In genomic region chr14:105615766-105616165, GRCm38 (mm10) we compare ENCODE assay signal across 24 mouse cellular contexts.
A peak's percentile ranks its signal among the peaks of the same experiment; 100 is the strongest.
DNase-seq lines count a peak whose midpoint lies in the region; ATAC-seq and TF ChIP-seq lines count a peak whose summit lies in the region.
"Had no signal": no experiment of that assay in that cellular context is flagged by ENCODE, and none has a peak within 500 bp of the region (broad histone marks: within the 10 kb centered on the region; RNA-seq: fewer than 3 reads in every experiment).

No protein-coding gene starts in this region.

- peak; percentile 17 to 21 for DNase-seq in heart, adult 18-20 months
- DNase-seq in heart, adult 8-10 months (ENCODE audit: low spot score) = no peak
- peak; percentile 21 for DNase-seq in MEL (ENCODE audit: low read depth, low spot score)
- peak; percentile 88 for DNase-seq in large intestine, adult 2 months (ENCODE audit: low read depth, low spot score)
- DNase-seq in cerebellum, postnatal 25 days = no peak
- DNase-seq in kidney, adult 9 months = no peak
- DNase-seq: adrenal gland, adult 8-10 months; cerebellum, adult 9-11 months; gastrocnemius, postnatal 10 days; kidney, adult 2 months; kidney, postnatal 4 days; right cerebral cortex, postnatal 14 days; thymus, adult 18-20 months had no signal

- no peak for TF ChIP-seq EP300 in MEL (IDR thresholded peaks at IDR 0.05; ENCODE audit: low read depth in 1 of 2, low read length in 2 of 2)

- H3K4me2 ChIP-seq in kidney, embryonic 15.5 days = no peak overlapping the region
- H3K4me2 ChIP-seq: heart, embryonic 15.5 days; hindbrain, embryonic 14.5 days; limb, embryonic 12.5 days; liver, embryonic 15.5 days; midbrain, embryonic 13.5 days had no signal

- no peak overlapping the region for H3K27ac ChIP-seq in MEL (ENCODE audit: control insufficient read depth, low read depth, low read length)
- no peak overlapping the region for H3K27ac ChIP-seq in kidney, embryonic 15.5 days
- H3K27ac ChIP-seq: hindbrain, embryonic 14.5 days; left cerebral cortex, adult 2 months; limb, embryonic 12.5 days; liver, embryonic 15.5 days; macrophage; midbrain, embryonic 13.5 days had no signal

- TF ChIP-seq RAD21 in MEL (IDR thresholded peaks at IDR 0.05; ENCODE audit: low read depth, low read length) = no peak

- no peak for TF ChIP-seq POLR2A in MEL (IDR thresholded peaks at IDR 0.05; ENCODE audit: control insufficient read depth in 1 of 2, insufficient read depth in 1 of 2, low read depth in 1 of 2, low read length in 2 of 2, poor library complexity in 1 of 2)

- WGBS in large intestine, adult 2 months = 24% methylated on average over 3 of the region's 3 CpGs
- 80% methylated on average over 3 of the region's 3 CpGs for WGBS in kidney, embryonic 15.5 days

- no peaks in the 10 kb centered on the region for H3K9me3 ChIP-seq in MEL (replicated peaks; ENCODE audit: insufficient read depth, low read length)
- H3K9me3 ChIP-seq in kidney, embryonic 15.5 days (replicated peaks) = no peaks in the 10 kb centered on the region
- H3K9me3 ChIP-seq: heart, embryonic 15.5 days; limb, embryonic 12.5 days; liver, embryonic 15.5 days; midbrain, embryonic 13.5 days had no signal

- ATAC-seq in granulocyte monocyte progenitor cell, adult 5-6 weeks (replicated peaks; ENCODE audit: poor library complexity, severe bottlenecking) = peak; percentile 38
- ATAC-seq in kidney, embryonic 15.5 days (replicated peaks; ENCODE audit: low FRiP score) = no peak
- ATAC-seq: forebrain, embryonic 16.5 days; midbrain, embryonic 13.5 days had no signal

- H3K36me3 ChIP-seq in MEL (ENCODE audit: control insufficient read depth in 1 of 2, insufficient read depth in 2 of 2, low read length in 2 of 2) = peaks cover 0 to 6% of the 10 kb centered on the region in 2 experiments; a peak in 2 of 4 replicates
- no peaks in the 10 kb centered on the region for H3K36me3 ChIP-seq in kidney, embryonic 15.5 days
- H3K36me3 ChIP-seq: heart, embryonic 15.5 days; limb, embryonic 12.5 days; liver, embryonic 15.5 days; midbrain, embryonic 13.5 days had no signal

- H3K79me2 ChIP-seq in MEL (ENCODE audit: control insufficient read depth, insufficient read depth, low read length, poor library complexity) = no peaks in the 10 kb centered on the region

- H3K4me3 ChIP-seq in MEL (ENCODE audit: control insufficient read depth in 1 of 2, insufficient read depth in 1 of 2, low read depth in 2 of 2, low read length in 2 of 2) = no peak overlapping the region
- no peak overlapping the region for H3K4me3 ChIP-seq in kidney, embryonic 15.5 days (replicated peaks)
- H3K4me3 ChIP-seq: heart, embryonic 15.5 days; left cerebral cortex, adult 2 months; limb, embryonic 12.5 days; liver, embryonic 15.5 days; midbrain, embryonic 13.5 days had no signal

- H3K27me3 ChIP-seq in MEL (ENCODE audit: control insufficient read depth in 1 of 2, insufficient read depth in 2 of 2, low read length in 2 of 2) = no peaks in the 10 kb centered on the region
- no peaks in the 10 kb centered on the region for H3K27me3 ChIP-seq in kidney, embryonic 15.5 days
- H3K27me3 ChIP-seq: CH12.LX; heart, embryonic 15.5 days; limb, embryonic 12.5 days; liver, embryonic 15.5 days; midbrain, embryonic 13.5 days had no signal

- peaks cover 3 to 6% of the 10 kb centered on the region in 2 experiments; a peak in 3 of 4 replicates for H3K4me1 ChIP-seq in MEL (ENCODE audit: control insufficient read depth in 1 of 2, insufficient read depth in 2 of 2, low read length in 2 of 2)
- H3K4me1 ChIP-seq in kidney, embryonic 15.5 days = 0 out of 2 replicates have a peak, but pooled peaks cover 3% of the 10 kb centered on the region
- H3K4me1 ChIP-seq: limb, embryonic 12.5 days; midbrain, embryonic 13.5 days had no signal

- no peak for TF ChIP-seq CTCF in MEL (IDR thresholded peaks at IDR 0.05 in 2 of 3, conservative IDR thresholded peaks at IDR 0.05 in 1 of 3; ENCODE audit: control insufficient read depth in 1 of 3, insufficient read depth in 1 of 3, low read depth in 2 of 3, low read length in 3 of 3, poor library complexity in 1 of 3, severe bottlenecking in 1 of 3)

- H3K9ac ChIP-seq in MEL (ENCODE audit: control insufficient read depth, low read depth, low read length, poor library complexity, severe bottlenecking) = no peak overlapping the region
- no peak overlapping the region for H3K9ac ChIP-seq in kidney, embryonic 15.5 days
- H3K9ac ChIP-seq: heart, embryonic 15.5 days; hindbrain, embryonic 14.5 days; limb, embryonic 12.5 days; liver, embryonic 15.5 days; midbrain, embryonic 13.5 days had no signal

TF ChIP-seq in MEL, 35 proteins besides CTCF, POLR2A, EP300 and RAD21:
- TF ChIP-seq RCOR1 (IDR thresholded peaks at IDR 0.05; ENCODE audit: low read depth, low read length) (no peak), CHD1 (IDR thresholded peaks at IDR 0.05; ENCODE audit: low read depth, low read length) (no peak), ELF1 (IDR thresholded peaks at IDR 0.05; ENCODE audit: low read depth, low read length) (no peak), HCFC1 (IDR thresholded peaks at IDR 0.05; ENCODE audit: low read depth, low read length) (no peak), TCF12 (IDR thresholded peaks at IDR 0.05; ENCODE audit: low read depth, low read length) (no peak)

Comparison
In these comparisons a context has a peak if more than half of its experiments do, and no peak if none do; other contexts are left out.
1. DNase-seq: peak in heart, adult 18-20 months (2 of 2), MEL (single experiment) and large intestine, adult 2 months (single experiment); none in heart, adult 8-10 months (single experiment), cerebellum, postnatal 25 days (0 of 2) and kidney, adult 9 months (single experiment).